Mouse (Mus musculus): ENCODE results near the gene Sgms1. TPM values are rescaled to one million over a fixed set of nuclear protein-coding genes. Genes with fewer than 3 reads are reported as not detected.

Sgms1 gene
- polyA plus RNA-seq, 1 experiment from 2014 or later: 26.2 TPM

DNA sequence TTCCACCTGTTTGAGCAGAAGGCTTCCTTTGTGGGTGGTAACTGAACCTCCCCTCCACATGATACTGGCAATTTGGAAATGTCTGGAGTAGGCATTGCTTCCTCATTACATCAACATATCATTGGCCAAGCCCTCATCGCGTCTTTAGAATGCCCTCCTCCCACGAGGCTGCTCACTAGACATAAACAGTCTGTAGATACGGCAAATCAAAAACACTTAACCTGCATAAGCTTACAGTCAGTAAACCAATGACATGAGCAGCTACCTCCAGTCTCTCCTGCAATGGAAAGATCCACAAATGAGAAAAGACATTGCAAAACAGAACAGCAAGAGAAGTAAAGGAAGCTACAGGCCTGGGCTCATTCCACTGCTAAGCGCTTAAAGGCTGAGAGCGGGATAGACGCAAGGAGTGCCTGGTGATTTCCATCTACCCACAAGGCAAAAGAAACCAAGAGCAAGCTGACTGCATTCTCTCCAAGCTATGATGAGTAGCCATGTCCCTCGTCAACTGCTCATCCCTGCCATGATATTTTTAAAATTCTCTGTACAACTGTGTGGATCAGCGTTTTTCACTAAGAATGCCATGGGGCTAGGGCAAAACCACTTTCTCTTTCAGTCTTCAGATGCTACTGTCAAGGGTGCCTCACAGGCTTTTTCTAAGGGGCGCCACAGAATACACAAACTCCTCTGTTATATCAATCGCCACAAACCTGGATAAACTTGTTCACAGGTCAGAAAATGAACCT, 117.9 kb downstream of the Sgms1 start:
- ChIA-PET POLR2A (no interaction called here), CTCF (no interaction called here)
- ATAC-seq: no peak
- no peak for DNase-seq (ENCODE audit: low read depth, low spot score)
- H3K27me3 ChIP-seq: no peaks in the 10 kb centered on the region
- no peak for TF ChIP-seq CTCF (IDR thresholded peaks at IDR 0.05)
- in situ Hi-C loops (cut with MboI; ENCODE audit: low pct_unique_long_range_greater_than_20kb): no loop called here

DNA sequence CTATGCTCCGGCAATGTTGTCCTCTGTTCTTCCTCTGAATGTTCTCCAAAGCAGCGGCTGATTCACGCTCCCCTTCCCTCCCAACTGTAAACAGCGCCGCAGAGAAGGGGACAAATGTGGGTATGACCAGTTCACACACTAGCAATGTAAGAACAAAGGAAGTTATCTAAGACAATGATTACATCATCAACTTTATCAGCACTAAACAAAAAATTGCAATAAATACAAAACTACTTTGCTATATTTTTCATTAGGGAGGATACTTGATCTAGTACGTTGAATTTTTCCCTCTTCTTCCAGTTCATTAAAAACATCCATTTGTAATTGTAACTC, 119.7 kb downstream of the Sgms1 start:
- POLR2A ChIA-PET: no interaction called here
- ATAC-seq (no peak), DNase-seq (ENCODE audit: low read depth, low spot score) (no peak)
- no peaks in the 10 kb centered on the region for H3K27me3 ChIP-seq
- in situ Hi-C loops (cut with MboI; ENCODE audit: low pct_unique_long_range_greater_than_20kb): no loop called here
- CTCF ChIA-PET: no interaction called here
- no peak for TF ChIP-seq CTCF (IDR thresholded peaks at IDR 0.05)

GRCm38 (mm10) chr19:32269141-32269843, 120.2 kb downstream of the Sgms1 start:
- no peak for ATAC-seq
- CTCF ChIA-PET: no interaction called here
- in situ Hi-C loops (cut with MboI; ENCODE audit: low pct_unique_long_range_greater_than_20kb): no loop called here

GRCm38 (mm10) chr19:32268562-32268961, 121.0 kb downstream of the Sgms1 start:
- in situ Hi-C loops (cut with MboI; ENCODE audit: low pct_unique_long_range_greater_than_20kb): no loop called here
- CTCF ChIA-PET: no interaction called here
- POLR2A ChIA-PET: no interaction called here
- ATAC-seq: no peak
- no peak for DNase-seq (ENCODE audit: low read depth, low spot score)
- no peaks in the 10 kb centered on the region for H3K27me3 ChIP-seq
- TF ChIP-seq CTCF (IDR thresholded peaks at IDR 0.05): no peak

More at GRCm38 (mm10) chr19:32269141-32269843, 120.2 kb downstream of the Sgms1 start:
- no peaks in the 10 kb centered on the region for H3K27me3 ChIP-seq
- no peak for TF ChIP-seq CTCF (IDR thresholded peaks at IDR 0.05)
- no peak for DNase-seq (ENCODE audit: low read depth, low spot score)
- POLR2A ChIA-PET: no interaction called here

DNA sequence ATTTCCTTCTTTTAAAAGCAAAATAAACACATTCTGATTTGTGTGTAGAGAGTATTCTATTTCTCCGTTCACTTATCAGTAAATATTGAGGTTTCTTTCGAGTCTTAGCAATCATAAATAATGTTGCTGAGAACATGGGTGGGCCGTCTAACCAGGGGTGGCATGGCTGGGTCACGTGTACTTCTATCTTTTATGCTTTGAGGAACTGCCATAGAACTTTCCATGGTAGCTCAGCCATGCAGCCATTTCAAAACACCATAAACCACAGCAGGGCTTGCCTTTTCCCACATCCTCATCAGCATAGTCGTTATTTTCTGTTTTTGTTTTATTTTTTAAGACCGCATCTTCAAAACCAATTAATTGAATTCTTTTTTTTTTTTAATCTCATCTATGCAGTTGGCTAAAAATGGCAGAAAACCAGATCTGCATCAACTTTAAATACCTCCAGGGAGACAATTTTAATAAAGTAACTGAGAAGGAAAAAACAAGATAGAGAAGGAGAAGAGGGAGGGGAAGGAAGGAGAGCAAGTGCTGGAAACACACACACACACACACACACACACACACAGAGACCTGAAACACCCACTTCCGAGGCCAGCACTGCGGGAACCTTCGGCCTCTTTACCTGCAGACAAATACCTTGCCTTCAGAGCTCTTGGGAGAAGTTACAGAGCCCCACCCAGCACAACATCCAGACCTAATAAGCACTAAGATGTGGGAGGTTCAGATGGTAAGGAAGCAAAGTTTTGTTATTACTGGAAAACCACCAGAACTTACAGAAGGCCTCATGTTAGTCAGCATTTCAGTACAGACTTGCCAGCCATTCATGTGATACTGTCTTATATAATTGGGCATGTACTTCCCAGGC, 122.9 kb downstream of the Sgms1 start:
- in situ Hi-C loops (cut with MboI; ENCODE audit: low pct_unique_long_range_greater_than_20kb): no loop called here
- ChIA-PET POLR2A (interaction anchor here (0.9 kb wide), 1 partner anchor 10 kb away, joined by 3 read pairs; no protein-coding TSS in a partner anchor), CTCF (interaction anchor here (1.4 kb wide), 1 partner anchor 8 kb away, joined by 3 read pairs; no protein-coding TSS in a partner anchor)
- H3K27me3 ChIP-seq: no peaks in the 10 kb centered on the region
- DNase-seq (ENCODE audit: low read depth, low spot score) (no peak), ATAC-seq (no peak)
- no peak for TF ChIP-seq CTCF (IDR thresholded peaks at IDR 0.05)

DNA sequence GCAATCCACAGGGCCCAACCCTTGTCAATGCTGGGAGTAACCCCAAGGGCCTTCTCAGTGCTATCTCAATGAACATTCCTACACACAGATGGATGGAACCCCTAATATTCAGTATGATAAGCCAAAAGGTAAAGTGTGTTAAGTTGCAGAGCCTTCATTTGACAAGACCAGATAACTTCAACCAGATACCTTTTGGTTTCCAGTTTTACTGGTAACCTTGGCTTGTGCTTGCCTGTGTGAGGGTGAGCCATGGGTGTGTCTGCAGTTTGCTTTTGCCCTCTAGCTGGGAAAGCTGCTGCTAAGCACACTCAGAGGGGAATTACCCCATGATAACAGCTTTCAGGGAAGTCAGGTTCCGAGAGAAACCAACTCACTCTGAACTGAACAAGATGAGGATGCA, 125.8 kb downstream of the Sgms1 start:
- in situ Hi-C loops (cut with MboI; ENCODE audit: low pct_unique_long_range_greater_than_20kb): no loop called here
- no peak for TF ChIP-seq CTCF (IDR thresholded peaks at IDR 0.05)
- no peaks in the 10 kb centered on the region for H3K27me3 ChIP-seq
- CTCF ChIA-PET: no interaction called here
- POLR2A ChIA-PET: no interaction called here
- no peak for DNase-seq (ENCODE audit: low read depth, low spot score)
- ATAC-seq: no peak

DNA sequence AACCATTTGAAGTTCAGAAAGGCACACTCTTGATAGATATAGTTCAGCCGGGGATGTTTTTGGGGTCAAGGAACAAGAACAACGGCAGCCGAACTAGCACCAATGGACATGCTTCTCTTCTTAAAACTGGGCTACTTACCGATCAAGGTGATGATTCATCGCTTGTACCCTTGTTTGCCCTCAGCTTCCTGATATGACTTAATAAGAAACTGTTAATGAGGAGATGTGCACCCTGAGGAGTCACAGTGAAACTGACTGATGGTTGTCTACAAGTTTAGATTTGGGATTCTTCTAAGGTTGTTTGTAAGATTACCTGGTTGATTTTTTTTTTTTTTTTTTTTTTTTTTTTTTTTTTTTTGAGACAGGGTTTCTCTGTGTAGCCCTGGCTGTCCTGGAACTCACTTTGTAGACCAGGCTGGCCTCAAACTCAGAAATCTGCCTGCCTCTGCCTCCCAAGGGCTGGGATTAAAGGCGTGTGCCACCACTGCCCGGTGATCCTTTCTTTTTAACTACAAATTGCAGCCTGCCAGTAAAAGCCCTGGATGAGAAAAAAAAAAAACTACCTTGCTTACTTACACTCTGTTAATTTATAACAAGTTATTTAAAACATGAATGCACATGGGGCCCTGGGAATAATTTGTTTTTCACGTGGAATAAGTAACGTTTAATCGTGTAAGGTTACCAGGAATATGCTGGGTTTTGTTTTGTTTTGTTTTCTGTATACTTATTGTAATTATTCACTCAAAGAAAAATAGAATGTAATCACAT, 126.5 kb downstream of the Sgms1 start:
- H3K27me3 ChIP-seq: no peaks in the 10 kb centered on the region
- DNase-seq (ENCODE audit: low read depth, low spot score): no peak
- POLR2A ChIA-PET: interaction anchor here (1.0 kb wide), 1 partner anchor 10 kb away, joined by 3 read pairs; no protein-coding TSS in a partner anchor
- CTCF ChIA-PET: interaction anchor here (1.0 kb wide), 1 partner anchor 19 kb away, joined by 3 read pairs; no protein-coding TSS in a partner anchor
- TF ChIP-seq CTCF (IDR thresholded peaks at IDR 0.05): no peak
- ATAC-seq: no peak
- in situ Hi-C loops (cut with MboI; ENCODE audit: low pct_unique_long_range_greater_than_20kb): no loop called here

DNA sequence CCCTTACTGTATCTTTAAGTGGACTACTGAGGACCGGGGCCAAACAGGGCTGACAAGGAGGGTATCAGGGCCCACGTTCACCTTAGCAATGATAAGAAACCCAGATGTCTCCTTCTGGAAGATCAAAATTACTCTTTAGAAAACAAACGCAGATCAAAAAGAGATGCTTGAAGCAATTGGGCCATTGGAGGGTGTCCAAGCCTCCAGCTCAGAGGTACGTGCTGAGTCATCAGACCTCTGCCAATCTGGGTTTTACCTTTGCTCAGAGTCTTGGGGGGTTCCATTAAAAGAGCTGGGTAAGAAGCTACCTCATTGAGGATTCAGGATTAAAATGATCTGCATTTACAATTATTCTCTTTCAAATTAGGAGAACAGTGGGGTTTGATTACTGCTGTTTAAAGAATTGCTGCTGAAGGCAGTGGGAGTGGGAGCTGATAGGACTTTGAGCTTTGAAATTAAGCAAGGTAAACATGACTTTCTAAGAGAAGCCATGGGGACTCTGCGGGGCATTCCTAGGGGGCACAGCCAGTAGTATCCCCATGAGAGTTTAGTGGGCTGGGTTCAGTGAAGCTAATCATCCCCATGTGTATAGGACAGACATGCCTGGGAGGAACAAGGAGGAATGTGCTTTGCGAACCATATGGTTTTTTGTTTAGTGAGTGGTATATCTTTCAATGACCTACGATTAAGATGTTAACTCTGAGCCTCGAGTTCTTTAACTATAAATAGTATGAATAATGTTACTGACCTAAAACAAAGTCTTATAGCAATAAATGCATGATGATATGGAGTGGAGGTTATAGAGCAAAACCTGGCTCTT, 128.4 kb downstream of the Sgms1 start:
- no peak for ATAC-seq
- in situ Hi-C loops (cut with MboI; ENCODE audit: low pct_unique_long_range_greater_than_20kb): no loop called here
- H3K27me3 ChIP-seq: no peaks in the 10 kb centered on the region
- DNase-seq (ENCODE audit: low read depth, low spot score): no peak
- ChIA-PET CTCF (interaction anchor here (0.8 to 1.8 kb wide), 6 partner anchors 12 to 31 kb away, joined by 3 to 5 read pairs (median 3); no protein-coding TSS in a partner anchor), POLR2A (no interaction called here)
- no peak for TF ChIP-seq CTCF (IDR thresholded peaks at IDR 0.05)

DNA sequence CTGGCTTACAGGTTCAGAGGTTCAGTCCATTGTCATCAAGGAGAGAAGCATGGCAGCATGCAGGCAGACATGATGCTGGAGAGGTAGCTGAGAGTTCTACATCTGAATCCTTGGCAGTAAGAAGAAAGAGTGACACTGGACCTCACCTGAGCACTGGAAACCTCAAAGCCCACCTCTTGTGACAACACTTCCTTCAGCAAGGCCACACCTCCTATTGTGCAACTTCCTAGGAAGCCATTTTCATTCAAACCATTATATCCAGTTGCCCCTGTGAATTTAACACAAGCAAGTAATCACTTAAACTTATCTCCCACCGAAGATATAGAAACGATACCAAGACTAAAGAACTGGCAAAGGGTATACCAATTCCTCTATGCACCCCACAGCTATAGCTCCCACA, 129.7 kb downstream of the Sgms1 start:
- TF ChIP-seq CTCF (IDR thresholded peaks at IDR 0.05): no peak
- CTCF ChIA-PET: interaction anchor here (1.3 to 1.8 kb wide), 2 partner anchors 12 to 32 kb away, joined by 3 to 5 read pairs; no protein-coding TSS in a partner anchor
- in situ Hi-C loops (cut with MboI; ENCODE audit: low pct_unique_long_range_greater_than_20kb): no loop called here

More for the DNA sequence above, 129.7 kb downstream of the Sgms1 start:
- POLR2A ChIA-PET: no interaction called here
- H3K27me3 ChIP-seq: no peaks in the 10 kb centered on the region
- DNase-seq (ENCODE audit: low read depth, low spot score) (no peak), ATAC-seq (no peak)

Data from Patski (cell line).